Mouse (Mus musculus): ENCODE results near the gene Rbp1.
A peak's percentile ranks its signal among the peaks of the same experiment; 100 is the strongest.

Gene Rbp1

DNA sequence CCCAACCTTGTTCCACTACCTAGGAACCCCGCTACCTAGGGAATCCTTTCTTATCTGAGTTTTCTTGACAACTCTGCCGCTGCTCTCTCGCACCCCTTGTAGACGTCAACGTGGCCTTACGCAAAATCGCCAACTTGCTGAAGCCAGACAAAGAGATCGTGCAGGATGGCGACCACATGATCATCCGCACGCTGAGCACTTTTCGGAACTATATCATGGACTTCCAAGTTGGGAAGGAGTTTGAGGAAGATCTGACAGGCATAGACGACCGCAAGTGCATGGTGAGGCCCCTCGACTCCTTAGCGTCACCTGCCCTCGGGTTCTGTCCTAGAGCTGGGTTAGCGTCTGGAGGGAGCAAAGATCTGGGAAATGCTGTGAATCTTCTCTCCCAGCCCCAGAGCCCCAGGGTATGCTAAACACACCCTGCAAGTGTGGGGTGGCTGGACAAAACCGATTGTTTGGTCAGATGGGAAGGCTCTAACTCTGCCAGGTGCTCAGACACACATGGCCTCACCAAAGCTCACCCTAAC lies 2.7 kb downstream of the Rbp1 start:
- DNase-seq = peak; percentile 21 to 38

DNA sequence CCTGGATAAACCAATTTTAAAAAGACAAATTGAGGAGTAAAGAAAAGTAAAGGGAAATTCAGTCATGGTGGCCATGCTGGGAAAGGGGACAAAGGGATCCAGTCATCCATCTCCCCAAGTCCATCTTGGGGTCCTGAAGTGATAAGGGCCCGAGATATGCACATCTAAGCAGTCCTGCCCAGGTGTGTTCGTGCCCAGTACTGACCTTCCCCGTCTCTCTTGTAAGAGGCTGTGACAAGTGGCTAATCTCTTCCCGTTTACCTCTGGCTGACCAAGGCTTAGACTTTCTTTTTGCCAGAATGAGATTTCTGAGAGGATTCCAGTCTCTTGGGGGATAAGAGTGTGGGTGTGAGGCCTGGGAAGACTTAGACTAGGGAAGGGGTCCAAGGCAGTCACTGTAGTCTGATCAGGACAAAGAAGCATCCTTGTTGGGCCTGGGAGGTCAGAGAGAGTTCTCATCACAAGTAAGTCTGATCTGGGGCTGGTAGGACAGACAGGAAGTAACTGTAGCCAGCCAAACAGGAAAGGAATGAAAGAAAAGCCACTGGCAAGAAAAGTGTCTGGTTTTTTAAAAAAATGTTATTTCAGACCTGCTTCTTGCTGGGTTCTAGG lies 5.3 kb downstream of the Rbp1 start:
- DNase-seq = no peak

GRCm38 (mm10) chr9:98428783-98429182 lies 6.0 kb downstream of the Rbp1 start:
- DNase-seq = peak; percentile 71 to 73

DNA sequence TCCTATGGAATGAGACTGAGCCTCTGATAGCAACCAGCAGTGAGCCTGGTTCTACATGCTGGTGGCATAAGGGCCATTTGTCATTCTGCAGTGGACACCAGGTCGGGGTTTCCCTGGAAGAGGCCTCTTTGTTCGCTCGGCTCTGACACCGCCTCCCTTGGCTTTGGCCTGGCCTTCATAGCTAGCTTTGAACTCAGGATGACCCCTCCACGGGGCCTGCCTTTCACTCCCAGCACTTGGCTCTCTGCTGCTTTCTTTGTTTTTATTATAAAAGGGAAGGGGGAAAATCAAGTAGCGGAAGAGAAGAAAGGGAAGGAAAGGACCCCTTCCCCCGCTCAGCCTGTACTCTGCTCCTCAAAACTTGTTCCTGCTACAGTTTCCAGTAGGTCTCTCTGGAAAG lies 7.0 kb downstream of the Rbp1 start:
- DNase-seq = peak; percentile 67 to 80

- DNase-seq = no peak
Measured at GRCm38 (mm10) chr9:98430528-98430927, 7.8 kb downstream of the Rbp1 start.

- DNase-seq = no peak
Measured at GRCm38 (mm10) chr9:98433021-98433420, 10.3 kb downstream of the Rbp1 start.

DNA sequence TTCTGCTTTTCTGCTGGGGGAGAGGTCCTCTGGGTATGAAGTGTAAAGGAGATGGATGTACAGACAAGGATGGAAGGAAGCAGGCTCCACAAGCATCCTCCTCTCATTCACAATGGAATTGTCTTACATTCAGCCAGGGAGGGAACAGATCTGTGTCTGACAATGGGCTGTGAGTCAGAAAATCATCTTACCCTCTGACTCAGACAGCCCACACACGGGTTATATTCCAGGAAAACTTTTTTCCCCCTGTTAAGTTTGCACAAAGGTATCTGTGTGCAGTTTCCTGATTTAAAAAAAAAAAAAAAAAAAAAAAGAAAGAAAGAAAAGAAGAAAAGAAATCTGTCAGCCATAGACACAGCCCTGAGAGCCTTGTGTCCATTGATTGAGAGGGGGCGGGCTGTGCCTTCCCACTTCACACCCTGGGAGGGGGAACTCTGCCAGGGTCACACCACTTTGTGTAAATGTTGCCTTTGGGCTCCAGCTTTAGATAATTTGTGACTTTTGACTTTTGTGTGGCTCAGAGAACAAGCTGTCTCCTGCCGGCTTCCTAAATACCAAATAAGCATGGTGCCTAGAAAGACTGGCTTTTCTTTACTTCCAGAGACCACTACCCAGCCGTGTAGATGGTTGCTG lies 11.3 kb downstream of the Rbp1 start:
- no peak for DNase-seq

- no peak for DNase-seq
Measured at GRCm38 (mm10) chr9:98437819-98438218, 15.1 kb downstream of the Rbp1 start.

GRCm38 (mm10) chr9:98439091-98439490 lies 16.3 kb downstream of the Rbp1 start:
- DNase-seq = no peak

GRCm38 (mm10) chr9:98442638-98443037 lies 19.9 kb downstream of the Rbp1 start:
- DNase-seq = peak; percentile 62 to 68

- DNase-seq = no peak
Measured at GRCm38 (mm10) chr9:98445359-98446149, 22.8 kb downstream of the Rbp1 start.

GRCm38 (mm10) chr9:98450976-98451375 lies 28.2 kb downstream of the Rbp1 start:
- DNase-seq = no peak

DNA sequence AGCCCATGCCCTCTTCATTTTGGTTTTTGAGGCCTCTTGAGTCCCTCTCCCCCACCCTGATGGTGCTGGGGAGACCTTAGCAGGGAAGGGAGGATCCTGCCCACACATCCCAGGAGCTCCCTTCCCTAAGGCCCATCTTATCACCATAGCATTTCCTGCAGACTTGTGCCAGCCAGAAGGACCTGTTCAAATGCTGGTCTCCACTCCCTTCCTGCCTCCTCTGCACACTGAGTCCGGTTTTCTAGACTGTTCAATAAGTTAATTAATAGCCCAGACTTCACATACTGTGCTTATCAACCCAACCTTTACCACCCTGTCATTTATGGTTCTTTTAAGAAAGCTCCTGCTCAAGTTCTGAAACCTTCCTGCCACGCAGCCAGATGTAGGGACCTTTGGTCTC lies 43.9 kb downstream of the Rbp1 start:
- DNase-seq = no peak

- DNase-seq = no peak
Measured at GRCm38 (mm10) chr9:98480172-98480749, 57.5 kb downstream of the Rbp1 start.

DNA sequence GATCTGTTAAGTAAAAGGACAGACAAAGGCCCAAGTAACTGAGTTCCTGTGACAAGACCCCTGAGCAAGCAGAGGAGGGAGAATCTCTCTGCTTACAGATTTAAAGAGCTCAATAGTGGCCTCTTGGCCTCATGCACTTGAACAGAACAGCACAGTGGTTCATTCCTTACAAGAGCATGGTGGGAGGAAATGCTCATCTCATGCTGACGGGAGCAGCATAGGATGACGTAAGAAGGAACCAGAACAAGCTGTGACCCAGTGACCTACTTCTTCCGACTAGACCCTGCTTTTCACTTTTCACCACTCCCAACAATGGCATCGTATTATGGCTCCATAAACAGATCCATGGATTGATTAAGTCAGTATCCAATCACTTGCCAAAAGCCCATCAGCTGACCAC lies 59.5 kb downstream of the Rbp1 start:
- DNase-seq = no peak

- no peak for DNase-seq
Measured at GRCm38 (mm10) chr9:98485020-98485419, 62.3 kb downstream of the Rbp1 start.

DNA sequence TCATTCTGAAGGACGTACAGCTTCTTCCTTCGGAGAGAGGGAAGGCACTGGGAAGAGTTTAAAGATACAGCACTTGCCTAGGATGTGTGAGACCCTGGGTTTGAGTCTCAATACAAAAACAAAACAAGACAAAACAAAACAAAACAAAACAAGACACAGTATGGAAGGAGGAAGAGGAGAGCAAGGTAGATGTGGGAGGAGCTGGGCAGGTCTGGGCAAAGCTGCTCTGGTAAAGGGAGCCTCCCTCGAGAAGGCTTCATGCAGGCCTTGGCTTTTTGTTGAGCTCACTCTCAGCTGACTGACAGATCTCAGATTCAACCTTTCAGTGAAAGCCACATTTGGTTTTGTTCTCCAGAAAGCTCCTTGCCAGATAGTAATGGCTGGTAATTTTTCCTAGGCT lies 63.1 kb downstream of the Rbp1 start, which contains the start of gene Rbp2:
Rbp2 (plus strand) TSS at position 301 of the 400 bp plus-strand sequence.
- DNase-seq = no peak

DNA sequence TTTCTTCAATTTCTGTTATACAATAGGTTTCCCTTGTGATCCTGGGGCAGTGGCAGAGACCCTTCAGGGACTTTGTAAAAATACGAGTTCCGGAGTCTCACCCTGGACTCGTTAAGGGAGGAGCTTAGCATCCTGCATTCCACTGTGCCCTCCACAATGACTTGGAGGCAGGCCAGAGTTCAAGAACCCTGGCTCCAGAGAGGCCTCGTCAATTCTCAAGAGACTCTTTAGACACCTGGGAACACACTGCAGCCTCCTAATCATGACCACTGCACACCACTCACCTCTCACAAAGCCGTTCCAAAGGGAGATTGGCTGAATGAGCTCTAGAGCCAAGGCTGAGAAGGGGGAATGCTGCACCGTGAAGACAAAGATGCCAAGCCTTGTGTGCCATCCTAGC lies 64.5 kb downstream of the Rbp1 start:
- peak; percentile 13 to 34 for DNase-seq

DNA sequence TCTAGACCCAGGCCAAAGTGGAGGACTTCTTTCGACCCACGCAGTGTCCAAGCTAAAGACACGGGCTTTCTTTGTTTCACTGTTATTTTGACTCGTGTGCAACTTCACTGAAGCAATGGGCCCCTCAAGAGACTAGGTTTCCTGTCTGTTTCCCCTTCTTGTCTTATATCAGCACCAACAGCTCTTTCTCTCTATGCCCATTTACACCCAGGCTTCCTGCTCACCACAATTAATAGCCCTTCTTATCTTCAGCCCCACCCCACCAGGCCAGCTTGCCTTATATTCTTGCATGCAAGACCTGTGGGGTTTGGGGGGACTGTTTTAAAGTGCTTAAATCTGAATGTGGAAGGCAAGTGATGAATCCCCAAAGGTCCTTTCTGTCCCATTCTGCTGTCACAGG lies 66.8 kb downstream of the Rbp1 start:
- no peak for DNase-seq

- DNase-seq = peak; percentile 9 to 36
Measured at GRCm38 (mm10) chr9:98490128-98490527, 67.4 kb downstream of the Rbp1 start.

DNA sequence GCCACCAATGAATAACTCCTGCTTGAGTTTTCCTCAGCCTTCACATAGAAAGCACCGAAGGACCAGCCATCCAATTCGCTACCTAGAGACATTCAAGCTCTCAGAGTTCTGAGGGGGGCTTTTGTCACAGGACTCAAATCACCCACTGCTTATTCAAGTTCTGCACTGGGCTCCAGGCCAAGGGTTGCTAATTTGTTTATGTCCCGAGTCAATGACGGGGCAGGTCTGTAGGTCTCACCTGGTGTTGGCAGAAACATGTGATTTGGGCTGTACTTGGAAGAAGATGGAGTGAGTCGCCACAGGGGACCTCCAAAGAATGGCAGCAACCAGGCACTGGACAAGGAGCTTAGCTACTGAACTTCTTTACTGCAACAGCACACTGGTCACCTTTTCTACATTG lies 68.3 kb downstream of the Rbp1 start:
- DNase-seq = no peak

- no peak for DNase-seq
Measured at GRCm38 (mm10) chr9:98492212-98492611, 69.5 kb downstream of the Rbp1 start.

DNA sequence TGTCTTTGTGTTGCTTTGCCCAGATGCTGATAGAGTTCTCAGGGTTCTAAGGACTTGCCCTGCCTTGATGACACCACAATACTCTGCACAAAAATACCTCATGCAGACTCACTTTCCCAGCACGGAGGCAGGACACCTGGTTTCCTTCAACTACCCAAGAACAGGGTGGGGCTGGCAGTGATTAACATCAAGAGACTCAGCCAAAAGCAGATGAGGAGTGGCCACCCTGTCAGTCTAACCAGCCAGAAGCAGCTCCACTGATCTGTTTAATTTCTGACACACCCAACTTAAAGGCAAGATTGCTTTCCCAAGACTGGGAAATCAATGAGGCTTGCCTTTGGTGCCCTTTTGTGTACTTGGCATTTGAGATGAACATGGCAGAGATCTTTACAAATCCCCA lies 70.1 kb downstream of the Rbp1 start:
- DNase-seq = no peak
